24 mouse cellular contexts compared by ENCODE assay signal in the genomic region with DNA sequence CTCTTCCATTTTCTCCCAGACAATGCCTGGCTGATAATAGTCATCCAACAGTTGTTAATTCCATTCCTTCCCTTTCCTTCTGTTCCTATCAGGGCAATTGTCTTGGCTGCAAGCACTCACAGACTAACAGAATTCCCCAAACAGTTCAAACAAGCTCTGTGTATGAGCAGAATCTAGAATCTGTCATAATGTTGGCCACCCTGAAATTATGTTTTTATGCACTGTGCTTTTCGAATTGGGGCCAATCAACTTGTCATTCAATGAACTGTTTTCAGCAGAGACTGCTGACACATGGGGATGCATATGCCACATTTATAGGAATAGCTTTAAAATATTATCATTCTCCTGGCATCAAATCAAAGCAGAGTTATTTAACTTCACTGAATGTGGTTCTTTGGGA.
DNase-seq lines count a peak whose midpoint lies in the region; ATAC-seq and TF ChIP-seq lines count a peak whose summit lies in the region.
"Had no signal": no experiment of that assay in that cellular context is flagged by ENCODE, and none has a peak within 500 bp of the region (broad histone marks: within the 10 kb centered on the region; RNA-seq: fewer than 3 reads in every experiment).

No protein-coding gene starts in this region.

- no peaks in the 10 kb centered on the region for H3K4me1 ChIP-seq in forebrain, embryonic 13.5 days
- H3K4me1 ChIP-seq in forebrain, embryonic 12.5 days, result no peaks in the 10 kb centered on the region
- H3K4me1 ChIP-seq: embryonic facial prominence, embryonic 12.5 days; heart, embryonic 15.5 days; hindbrain, embryonic 10.5 days; intestine, embryonic 15.5 days had no signal

- H3K4me2 ChIP-seq in forebrain, embryonic 13.5 days, result no peak overlapping the region
- H3K4me2 ChIP-seq in forebrain, embryonic 12.5 days, result no peak overlapping the region
- H3K4me2 ChIP-seq: embryonic facial prominence, embryonic 12.5 days; heart, embryonic 11.5 days; heart, embryonic 15.5 days; hindbrain, embryonic 14.5 days; intestine, embryonic 15.5 days had no signal

- no peaks in the 10 kb centered on the region for H3K9me3 ChIP-seq in forebrain, embryonic 13.5 days (replicated peaks)
- H3K9me3 ChIP-seq in forebrain, embryonic 12.5 days, result no peaks in the 10 kb centered on the region
- H3K9me3 ChIP-seq: embryonic facial prominence, embryonic 12.5 days; heart, embryonic 15.5 days; hindbrain, embryonic 10.5 days; intestine, embryonic 15.5 days had no signal

- H3K9ac ChIP-seq in forebrain, embryonic 13.5 days, result no peak overlapping the region
- H3K9ac ChIP-seq in forebrain, embryonic 12.5 days, result no peak overlapping the region
- H3K9ac ChIP-seq: embryonic facial prominence, embryonic 12.5 days; heart, embryonic 15.5 days; hindbrain, embryonic 14.5 days; intestine, embryonic 15.5 days had no signal

- no peak for TF ChIP-seq CTCF in brain, embryonic 14.5 days (IDR thresholded peaks at IDR 0.05; ENCODE audit: borderline replicate concordance, extremely low read depth, insufficient read depth, insufficient read length)

- WGBS in forebrain, embryonic 13.5 days, result 80% methylated on average over 1 of the region's 1 CpGs
- 80% methylated on average over 1 of the region's 1 CpGs for WGBS in forebrain, embryonic 12.5 days

- peak; percentile 78; the same call in 1 of the 2 replicates for ATAC-seq in forebrain, embryonic 13.5 days
- ATAC-seq in forebrain, embryonic 12.5 days (ENCODE audit: low FRiP score), result no peak
- ATAC-seq: activated CD4-positive, CD25-positive, alpha-beta regulatory T cell, adult 4 months; intestine, embryonic 15.5 days; Patski had no signal

- DNase-seq in layer of hippocampus, adult 8-10 months (ENCODE audit: low spot score in 2 of 2), result peak; percentile 11 to 26
- DNase-seq in layer of hippocampus, postnatal 25 days (ENCODE audit: extremely low spot score in 1 of 2, low spot score in 1 of 2), result no peak
- peak; percentile 73 for DNase-seq in brain, embryonic 14.5 days (ENCODE audit: low read depth)
- peak; percentile 36 for DNase-seq in telencephalon, adult 2 months (ENCODE audit: low read depth, low spot score)
- DNase-seq in gastrocnemius, adult 8-10 months (ENCODE audit: low spot score in 2 of 2), result no peak
- DNase-seq: adrenal gland, postnatal 14 days; cerebellum, adult 11 months; cerebellum, adult 8-10 months; cerebellum, postnatal 14 days; embryo, embryonic 11 days; gastrocnemius, adult 2 months; heart, adult 2 months; kidney, adult 18-20 months had no signal

- TF ChIP-seq POLR2A in brain, embryonic 14.5 days (IDR thresholded peaks at IDR 0.05; ENCODE audit: borderline replicate concordance, extremely low read depth, insufficient read depth, insufficient read length, poor library complexity, severe bottlenecking), result no peak

- H3K27ac ChIP-seq in forebrain, embryonic 13.5 days, result no peak overlapping the region
- H3K27ac ChIP-seq in forebrain, embryonic 12.5 days, result no peak overlapping the region
- H3K27ac ChIP-seq: embryonic facial prominence, embryonic 12.5 days; gastrocnemius, adult 2 months; heart, adult 2 months; heart, embryonic 15.5 days; hindbrain, embryonic 10.5 days; hindbrain, embryonic 14.5 days; intestine, embryonic 15.5 days had no signal

- no peaks in the 10 kb centered on the region for H3K36me3 ChIP-seq in forebrain, embryonic 13.5 days (ENCODE audit: poor library complexity, severe bottlenecking)
- H3K36me3 ChIP-seq in forebrain, embryonic 12.5 days (replicated peaks), result no peaks in the 10 kb centered on the region
- H3K36me3 ChIP-seq: embryonic facial prominence, embryonic 12.5 days; heart, embryonic 15.5 days; hindbrain, embryonic 10.5 days; intestine, embryonic 15.5 days had no signal

- no peaks in the 10 kb centered on the region for H3K27me3 ChIP-seq in forebrain, embryonic 13.5 days
- no peaks in the 10 kb centered on the region for H3K27me3 ChIP-seq in forebrain, embryonic 12.5 days
- H3K27me3 ChIP-seq: CH12.LX; embryonic facial prominence, embryonic 12.5 days; heart, embryonic 15.5 days; intestine, embryonic 15.5 days had no signal

- H3K4me3 ChIP-seq in forebrain, embryonic 13.5 days, result no peak overlapping the region
- no peak overlapping the region for H3K4me3 ChIP-seq in forebrain, embryonic 12.5 days (replicated peaks)
- H3K4me3 ChIP-seq: embryonic facial prominence, embryonic 12.5 days; gastrocnemius, adult 2 months; heart, adult 2 months; heart, embryonic 15.5 days; hindbrain, embryonic 10.5 days; intestine, embryonic 15.5 days had no signal

Comparison
In these comparisons a context has a peak if more than half of its experiments do, and no peak if none do; other contexts are left out.
1. DNase-seq: peak in layer of hippocampus, adult 8-10 months (2 of 2), brain, embryonic 14.5 days (single experiment) and telencephalon, adult 2 months (single experiment); none in layer of hippocampus, postnatal 25 days (0 of 2) and gastrocnemius, adult 8-10 months (0 of 2).